Mouse (Mus musculus) cerebral cortex, adult 2 months (tissue): ENCODE results near the gene Erbb2.

Source experiments
- WGBS: fragments of 180-500 bp; shearing (Covaris S2); methylation state at CpG from one replicate; pipeline ENCODE4 v1.1.7; 2018; 5-methylcytosine and 5-hydroxymethylcytosine counted together

Erbb2 gene

DNA sequence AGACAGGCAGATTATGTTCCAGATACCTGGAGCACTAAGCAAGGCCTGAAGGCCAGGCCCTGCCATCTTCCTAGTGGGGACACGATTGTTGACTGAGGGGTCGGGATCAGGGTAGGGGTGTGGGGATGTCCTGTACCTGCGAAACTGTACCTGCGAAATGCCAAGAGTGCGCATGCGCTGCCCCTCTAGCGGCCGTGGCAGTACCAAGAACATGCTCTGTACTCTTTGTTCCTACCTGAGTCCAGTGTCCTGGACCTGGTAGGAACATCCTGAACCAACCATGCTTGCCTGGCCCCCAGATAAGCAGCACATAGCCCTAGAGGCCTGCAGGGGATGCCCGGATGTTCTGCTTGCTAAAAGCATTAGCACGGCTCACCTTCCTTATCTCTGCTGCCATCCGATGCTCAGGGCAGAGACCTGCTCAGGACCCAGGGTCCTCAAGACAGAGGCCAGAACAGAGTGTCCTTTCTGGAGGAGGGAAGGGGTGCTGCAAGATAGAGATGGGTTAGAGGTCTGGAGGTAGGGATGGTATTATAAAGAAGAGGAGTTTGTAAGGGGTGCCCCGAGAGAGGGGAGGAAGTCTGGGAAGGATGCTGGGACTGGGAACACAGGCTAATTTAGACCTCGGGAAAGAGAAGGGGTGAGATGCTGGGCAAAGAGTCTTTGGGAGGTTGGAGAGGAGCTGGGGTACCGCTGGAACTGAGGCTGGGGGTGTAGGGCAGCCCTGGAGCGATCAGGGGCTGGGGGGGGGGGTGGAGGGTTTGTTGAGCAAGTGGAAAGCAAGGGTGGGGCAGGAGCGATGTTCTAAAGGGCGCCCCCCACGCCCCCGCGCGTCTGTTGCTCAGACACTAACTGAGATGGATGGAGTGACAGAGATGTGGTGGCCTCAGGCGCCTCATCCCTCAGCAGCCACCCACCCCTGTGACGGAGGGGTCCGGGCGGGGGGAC is 26.4 kb upstream of the Erbb2 start, which contains the start of gene Pnmt:
Gene Pnmt (plus strand): TSS at position 813 of the 948 bp plus-strand sequence.
- WGBS: 63% methylated on average over 23 of the region's 25 CpGs

DNA sequence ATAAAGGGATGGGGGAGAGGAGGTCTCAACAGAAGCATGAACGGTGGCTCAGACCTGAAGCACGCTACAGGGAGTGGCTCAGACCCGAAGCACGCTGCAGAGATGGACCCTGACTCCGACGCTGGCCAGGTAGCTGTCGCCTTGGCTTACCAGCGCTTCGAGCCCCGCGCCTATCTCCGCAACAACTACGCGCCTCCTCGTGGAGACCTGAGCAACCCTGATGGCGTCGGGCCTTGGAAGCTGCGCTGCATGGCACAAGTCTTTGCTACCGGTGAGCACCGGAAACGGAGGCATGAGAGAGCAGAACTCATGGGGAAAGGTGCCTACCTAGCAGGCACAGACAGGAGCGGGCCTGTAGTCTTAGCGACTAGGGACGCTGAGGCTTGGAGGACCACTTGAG is 25.7 kb upstream of the Erbb2 start:
- 40% methylated on average over 24 of the region's 24 CpGs for WGBS

DNA sequence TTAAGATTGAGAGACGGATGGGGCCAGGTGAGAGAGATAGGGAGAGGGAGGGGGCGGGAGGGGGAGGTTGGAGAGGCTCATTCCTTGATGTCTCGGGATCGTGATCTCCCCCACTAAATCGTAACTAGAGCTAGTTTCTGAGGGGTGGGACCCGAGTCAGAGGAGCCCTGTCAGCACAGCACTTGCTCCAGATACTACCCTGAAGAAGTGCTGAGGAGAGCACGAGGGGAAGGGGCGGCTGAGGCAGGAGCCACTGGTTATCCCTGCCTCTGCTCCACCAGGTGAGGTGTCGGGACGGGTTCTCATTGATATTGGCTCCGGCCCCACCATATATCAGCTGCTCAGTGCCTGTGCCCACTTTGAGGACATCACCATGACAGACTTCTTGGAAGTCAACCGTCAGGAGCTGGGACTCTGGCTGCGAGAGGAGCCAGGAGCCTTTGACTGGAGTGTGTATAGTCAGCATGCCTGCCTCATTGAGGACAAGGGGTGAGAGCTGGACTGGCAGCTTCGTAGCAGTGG is 25.2 kb upstream of the Erbb2 start:
- WGBS: 67% methylated on average over 14 of the region's 14 CpGs

DNA sequence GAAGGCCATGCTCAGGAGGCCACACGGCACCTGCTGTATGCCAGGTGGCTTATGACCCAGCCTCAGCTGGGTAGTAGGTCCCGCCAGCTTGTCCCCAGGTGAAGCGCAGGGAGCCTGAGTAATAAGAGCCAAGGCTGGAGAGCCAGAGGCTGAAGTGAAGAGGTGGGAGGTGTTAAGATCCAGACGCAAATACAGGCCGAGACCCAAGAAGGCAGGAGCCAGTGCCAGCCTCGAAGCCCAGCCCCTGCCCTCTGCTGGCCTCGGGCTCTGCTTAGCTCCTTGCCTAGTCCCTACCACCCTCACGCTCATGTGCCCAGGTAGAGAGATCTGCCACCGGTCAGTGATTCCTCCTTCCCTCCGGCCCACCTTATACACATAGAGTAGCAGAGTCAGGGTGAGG is 24.0 kb upstream of the Erbb2 start:
- WGBS: 69% methylated on average over 10 of the region's 10 CpGs

DNA sequence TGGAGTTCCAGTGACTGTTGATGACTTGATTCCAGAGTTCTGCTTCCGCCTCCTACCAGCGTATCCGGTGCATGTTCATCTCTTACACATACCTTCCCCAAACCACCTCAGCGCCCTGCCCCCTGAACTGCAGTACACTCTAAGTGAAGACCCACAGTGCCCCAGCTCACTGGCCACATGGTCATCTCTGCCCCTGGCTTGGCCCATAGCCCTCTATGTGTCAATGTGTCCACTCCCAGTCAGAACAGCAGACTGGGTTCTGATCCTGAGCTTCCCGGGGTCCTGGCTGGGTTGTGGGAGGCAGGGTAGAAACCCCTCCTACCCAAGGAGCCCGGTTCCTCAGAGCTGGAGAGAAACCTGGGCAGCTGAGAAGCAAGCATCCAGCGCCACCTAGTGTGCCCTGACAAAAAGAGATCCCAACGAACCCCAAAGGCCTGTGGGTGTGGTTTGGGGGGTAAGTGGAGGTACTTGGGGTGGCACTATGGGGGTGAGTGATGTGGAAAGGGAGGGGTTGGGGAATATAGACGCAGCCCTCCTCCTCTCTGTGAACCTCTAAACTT is 23.0 kb upstream of the Erbb2 start:
- 26% methylated on average over 9 of the region's 9 CpGs for WGBS

DNA sequence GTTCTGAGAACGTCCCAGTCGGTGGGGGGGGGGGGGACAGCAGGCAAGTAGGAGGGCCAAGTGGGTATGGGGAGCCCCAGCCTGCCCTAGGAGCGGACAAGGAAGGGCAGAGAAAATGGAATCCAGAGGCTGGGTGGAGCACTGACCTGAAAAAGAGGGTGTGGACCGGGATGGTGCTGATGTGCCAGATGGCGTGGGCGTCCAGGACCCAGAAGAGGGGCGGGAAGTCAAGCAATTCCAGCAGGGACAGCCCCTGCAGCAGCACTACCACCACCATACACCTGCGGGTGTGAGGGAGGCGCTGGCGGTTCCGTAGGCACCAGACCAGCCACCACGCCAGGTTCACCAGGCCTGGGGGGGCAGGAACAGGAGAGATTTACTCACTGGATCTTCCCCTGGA is 22.1 kb upstream of the Erbb2 start:
- 65% methylated on average over 12 of the region's 12 CpGs for WGBS

DNA sequence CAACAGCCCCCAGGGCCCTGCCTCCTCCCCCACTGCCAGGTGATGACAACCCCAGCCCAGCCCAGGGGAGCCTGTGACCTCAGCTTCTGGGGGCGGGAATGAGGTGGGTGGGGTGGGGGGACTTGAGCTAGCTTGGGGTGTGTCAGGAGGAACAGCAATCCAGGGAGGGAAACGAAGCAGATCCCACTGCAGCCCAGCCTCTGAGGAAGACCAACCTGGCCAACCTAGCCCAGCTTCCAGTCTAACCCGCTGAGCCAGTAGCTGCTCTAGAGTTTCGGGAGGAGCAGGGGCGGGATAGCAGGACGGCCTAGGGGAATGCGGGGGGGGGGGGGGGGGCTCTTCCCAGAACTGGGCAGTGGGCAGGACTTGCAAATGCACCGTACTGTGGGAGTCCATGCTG is 20.2 kb upstream of the Erbb2 start:
- 41% methylated on average over 8 of the region's 8 CpGs for WGBS

DNA sequence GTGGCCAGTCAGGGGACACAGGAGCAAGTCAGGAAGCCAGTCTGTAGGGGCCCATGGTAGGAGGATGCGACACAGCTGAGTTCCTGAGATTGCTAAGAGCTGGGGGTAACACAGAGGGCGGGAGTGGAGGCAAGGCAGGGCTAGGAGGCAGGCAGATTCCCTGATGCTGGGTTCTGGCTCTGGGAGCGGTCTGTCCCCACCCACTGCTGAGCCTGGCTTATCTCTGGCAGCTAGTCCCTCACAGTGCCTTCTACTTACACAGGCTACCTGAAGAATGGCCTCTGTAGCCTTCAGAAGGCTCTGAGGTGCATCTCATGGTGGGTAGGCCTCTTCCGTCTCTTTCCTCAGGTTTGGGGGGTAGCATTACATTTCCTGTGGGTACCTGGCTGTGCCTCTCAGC is 19.6 kb upstream of the Erbb2 start:
- 83% methylated on average over 4 of the region's 4 CpGs for WGBS

DNA sequence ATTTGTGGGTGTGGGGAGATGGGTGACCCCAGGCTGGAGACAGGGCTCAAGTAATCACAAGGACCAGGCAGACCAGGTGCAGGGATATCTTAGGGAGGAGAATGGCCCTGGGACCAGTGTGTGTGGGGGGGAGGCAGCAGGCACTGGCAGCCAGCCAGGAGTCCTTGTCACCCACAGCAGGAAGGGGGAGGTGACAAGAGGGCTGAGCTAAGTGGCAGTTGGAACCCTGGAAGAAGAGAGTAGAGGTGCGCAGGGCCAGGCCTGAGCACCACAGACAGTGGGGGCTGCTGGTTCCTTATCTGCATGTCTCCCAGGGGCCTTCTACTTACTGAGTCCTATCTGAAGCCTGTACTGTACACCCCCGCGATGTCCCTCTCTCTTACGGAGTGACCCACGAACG is 19.0 kb upstream of the Erbb2 start:
- 74% methylated on average over 6 of the region's 6 CpGs for WGBS

DNA sequence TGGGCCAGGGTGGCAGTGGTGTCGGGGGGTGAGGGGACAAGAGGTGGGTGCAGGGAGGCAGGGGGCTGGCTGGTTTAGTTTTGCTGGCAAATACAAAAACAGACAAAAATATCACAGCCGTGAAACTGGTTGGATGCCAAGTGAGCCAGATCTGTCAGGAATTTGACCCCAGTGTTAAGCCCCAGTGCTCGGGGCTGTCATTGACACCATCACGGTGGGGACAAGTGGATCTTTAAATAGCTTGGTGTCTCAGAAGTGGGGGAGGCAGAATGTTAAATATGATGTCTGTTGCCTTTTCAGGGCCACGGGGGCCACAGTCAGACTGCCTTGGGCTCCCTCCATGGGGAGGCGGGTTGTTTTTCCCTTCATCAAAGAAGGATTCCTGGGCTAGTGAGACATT is 18.0 kb upstream of the Erbb2 start:
- 40% methylated on average over 6 of the region's 6 CpGs for WGBS

DNA sequence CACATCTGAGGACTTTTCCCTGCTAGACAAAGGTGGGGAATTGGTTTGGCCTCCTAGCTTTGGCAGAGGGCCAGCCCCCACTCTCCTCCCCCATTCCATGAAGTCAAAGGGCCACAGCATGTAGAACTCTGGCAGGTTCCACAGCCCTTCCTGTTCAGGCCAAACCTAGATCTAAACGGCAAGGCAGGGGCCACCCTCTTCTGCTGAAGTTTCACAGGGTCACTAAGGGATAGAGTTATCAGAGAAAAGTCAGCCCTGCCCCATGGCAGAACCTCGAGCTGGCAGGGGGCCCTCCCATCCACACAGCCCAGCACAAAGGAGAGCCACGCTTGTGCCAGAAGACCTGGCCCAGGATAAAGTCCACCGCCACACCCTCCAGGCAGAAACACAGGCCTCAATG is 17.2 kb upstream of the Erbb2 start:
- 51% methylated on average over 4 of the region's 4 CpGs for WGBS

DNA sequence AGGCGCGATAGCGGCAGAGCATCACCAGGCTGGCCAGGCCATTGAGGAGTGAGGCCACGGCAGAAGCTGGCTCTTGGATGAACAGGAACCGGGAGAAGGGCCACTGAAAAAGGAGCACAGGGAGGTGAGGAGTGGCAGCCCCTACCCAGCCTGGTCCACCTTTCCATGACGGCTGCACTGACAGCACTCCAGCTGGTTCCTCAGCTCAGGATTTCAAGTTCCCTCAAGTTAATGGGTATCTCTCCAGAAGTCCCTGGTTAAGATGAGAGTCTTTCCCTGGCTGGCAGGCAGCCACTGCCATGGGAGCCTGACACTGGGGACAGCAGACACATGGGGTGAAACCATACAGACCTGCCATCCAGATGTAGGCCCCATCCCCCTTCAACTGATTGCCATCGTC is 14.3 kb upstream of the Erbb2 start:
- WGBS: 90% methylated on average over 7 of the region's 7 CpGs

DNA sequence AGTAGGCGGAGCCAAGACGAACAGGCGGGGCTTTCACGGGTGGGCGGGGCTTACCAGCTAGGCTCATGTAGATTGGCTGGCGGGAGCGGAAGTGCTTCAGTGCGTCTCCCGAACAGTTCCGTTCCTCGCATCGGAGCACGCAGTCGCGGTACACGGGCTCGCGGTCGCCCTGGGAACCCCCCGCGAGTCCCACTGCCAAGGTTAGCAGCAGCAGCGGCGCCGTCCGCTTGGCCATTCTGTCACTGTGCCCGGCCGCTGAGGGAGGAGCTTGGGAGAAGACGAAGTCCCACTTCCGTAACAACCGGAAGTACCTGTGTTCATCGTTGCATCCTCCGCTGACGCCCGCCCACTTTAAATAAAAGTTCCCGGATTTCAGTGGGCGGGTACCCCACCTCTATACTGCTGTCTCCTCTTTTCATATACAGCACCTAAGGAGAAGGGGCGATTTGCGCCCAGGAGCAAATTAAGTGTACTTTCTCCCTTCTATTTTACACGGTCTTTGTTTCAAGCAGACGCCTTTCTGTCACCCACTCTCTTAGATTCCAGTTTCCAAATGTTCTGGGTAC is 12.0 kb upstream of the Erbb2 start, which contains the start of gene Pgap3:
Gene Pgap3 (minus strand): TSS at position 330 of the 566 bp plus-strand sequence.
- WGBS: under 1% methylated on average over 40 of the region's 40 CpGs

DNA sequence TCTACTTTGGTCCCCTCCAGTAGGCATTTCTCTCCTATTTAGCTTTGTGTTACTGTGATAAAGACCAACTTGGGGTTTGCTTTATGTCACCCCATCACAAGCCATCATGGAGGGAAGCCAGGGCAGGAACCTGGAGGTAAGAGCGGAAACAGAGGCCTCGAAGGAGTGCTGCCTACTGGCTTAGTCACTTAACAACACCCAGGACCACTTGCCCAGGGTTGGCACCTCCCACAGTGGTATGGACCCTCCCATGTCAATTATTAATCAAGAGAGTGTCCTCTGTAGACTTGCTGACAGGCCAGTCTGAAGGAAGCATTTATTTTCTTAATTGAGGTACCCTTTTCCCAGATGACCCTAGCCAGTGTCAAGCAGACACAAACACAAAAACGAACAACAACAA is 11.5 kb upstream of the Erbb2 start:
- 59% methylated on average over 3 of the region's 3 CpGs for WGBS

DNA sequence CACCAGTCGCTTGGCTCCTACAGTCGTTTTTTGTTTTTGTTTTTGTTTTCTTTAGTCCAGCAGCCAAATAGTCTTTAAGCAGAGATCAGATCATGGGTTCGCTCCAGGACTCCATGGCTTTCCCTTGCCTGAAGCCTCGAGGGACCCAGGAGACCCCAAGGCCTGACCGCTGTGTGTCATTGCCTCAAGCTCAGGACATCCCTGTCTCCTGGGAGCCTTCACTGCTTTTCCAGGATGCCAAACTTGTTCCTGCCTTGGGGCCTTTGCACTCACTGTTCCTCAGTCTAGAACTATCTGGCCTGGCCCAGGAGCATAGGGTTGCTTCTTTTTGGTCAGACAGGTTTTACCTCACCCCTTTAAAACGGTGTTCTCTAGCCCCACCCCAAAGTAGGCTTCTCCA is 5.6 kb upstream of the Erbb2 start:
- 71% methylated on average over 6 of the region's 6 CpGs for WGBS

DNA sequence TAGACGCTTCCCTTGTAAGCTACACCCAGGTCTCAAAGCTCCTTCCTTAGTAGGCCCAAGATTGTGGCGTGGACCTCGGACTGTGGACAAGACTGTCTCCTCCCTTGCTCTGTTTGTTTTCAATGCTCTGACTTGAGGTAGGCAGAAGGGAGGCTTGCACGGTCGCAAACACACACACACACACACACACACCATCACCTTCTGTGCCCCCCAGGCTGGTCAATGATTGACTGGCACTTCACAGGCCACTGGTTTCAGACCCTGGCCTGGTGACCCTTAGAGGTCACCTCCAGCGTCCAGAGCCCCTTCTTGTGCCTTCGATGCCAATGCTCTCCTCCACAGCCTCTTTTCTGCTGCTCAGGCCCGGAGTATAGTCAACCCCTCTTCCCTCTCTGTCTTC is 3.4 kb upstream of the Erbb2 start:
- 78% methylated on average over 8 of the region's 8 CpGs for WGBS

DNA sequence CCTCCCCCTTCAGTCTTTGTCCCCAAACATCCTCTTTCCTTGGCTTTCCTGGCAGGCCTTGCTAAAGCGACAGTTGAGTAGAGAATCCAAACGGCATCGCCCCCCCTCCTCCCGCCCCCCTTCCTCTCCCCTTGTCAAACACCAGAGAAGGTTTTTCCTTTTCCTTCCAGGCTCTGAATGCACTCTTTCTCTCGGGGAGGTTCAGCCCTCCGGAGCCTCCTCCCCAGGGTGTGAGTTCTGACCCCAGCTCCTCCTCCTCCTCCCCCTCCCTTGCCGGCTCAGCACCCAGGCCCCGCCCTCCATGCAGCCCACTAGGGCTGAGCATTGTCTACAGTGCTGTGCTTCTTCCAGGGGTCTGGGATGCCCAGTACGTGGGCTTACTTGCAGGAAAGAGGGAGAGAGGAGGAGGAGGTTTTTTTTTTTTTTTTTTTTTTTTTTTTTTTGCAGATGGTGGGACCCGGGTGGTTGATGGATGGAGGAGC is 2.9 kb upstream of the Erbb2 start:
- WGBS: 12% methylated on average over 9 of the region's 10 CpGs

DNA sequence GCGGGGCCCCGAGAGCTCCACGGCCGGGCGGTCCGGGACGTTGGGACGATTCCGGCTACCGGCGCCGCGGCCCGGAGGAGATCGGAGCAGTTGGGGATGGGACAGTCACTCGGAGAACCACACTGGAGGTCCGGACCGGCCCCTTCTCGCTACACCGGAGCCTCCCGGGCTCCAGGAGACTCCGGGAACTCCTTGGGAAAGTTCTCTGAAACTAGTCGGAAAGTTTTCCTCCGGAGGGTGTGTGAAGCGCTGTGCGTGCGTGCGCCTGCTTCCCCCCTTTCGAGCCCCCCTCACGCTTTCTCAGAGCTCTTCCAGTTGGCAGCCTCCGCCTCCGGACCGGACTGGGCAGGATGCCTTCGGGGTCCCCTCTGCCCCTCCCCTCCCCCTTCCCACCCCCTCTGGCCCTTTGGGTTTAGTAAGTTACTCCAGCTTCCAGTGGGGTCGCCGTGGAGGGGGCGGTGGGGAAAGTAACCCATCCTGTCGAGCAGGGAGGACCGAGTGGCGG is 579 bp downstream of the Erbb2 start:
- WGBS: under 1% methylated on average over 40 of the region's 40 CpGs

DNA sequence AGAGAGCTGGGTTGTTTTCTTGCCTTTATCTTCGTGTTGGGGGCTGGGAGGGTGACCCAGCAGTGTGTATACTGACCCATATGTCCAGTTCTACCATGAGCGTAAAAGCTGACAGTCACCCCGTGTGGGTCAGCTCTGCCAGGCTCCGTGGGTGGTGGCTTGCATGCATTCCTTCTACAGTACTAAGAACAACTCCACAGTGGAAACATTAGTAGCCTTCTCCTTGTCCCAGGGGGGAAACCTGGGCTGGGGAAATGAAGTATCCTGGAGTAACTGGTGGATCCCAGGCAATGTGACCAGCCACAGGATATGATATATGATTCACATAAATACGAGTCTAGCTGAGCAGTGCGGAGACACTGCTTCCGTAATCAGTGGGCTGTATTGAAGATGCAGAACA is 1.5 kb downstream of the Erbb2 start:
- 23% methylated on average over 7 of the region's 7 CpGs for WGBS

DNA sequence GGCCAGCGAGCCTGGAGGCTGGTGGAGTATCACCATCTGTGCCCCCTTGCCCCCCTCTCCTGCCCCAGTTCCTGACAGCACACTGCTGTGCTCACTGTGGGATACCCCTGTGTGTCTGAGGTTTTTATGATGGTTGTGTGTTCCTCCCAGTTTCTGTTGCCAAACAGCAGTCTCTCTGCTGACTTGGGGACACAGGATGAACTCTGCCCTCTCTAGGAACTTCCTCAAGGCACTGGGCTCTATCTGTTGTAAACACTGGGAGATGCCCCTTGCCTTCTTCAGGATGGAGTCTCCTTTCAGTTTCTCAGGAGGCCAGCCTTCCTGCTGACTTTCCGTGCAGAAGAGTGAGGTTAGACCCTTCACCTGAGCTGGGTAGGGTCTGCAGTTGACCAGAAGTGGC is 1.9 kb downstream of the Erbb2 start:
- 52% methylated on average over 2 of the region's 2 CpGs for WGBS

DNA sequence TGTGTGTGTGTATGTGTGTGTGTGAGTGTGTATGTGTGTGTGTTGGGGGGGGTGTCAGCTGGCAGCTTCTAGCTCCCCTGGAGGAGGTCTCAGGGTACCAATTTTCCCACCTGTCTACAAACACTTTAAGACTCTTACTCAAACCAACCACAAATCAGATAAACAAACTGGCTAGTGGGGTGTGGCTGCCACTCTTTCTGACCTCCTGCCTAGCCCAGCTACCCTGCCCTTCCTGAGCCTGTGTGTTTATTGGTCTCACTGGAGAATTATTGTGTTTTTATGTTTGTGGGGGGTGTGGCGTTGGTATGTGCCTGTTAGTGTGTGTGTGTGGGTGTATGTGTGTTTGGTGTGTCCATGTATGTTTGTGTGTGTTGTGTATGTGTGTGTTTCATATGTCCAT is 4.8 kb downstream of the Erbb2 start:
- WGBS: 78% methylated on average over 1 of the region's 1 CpGs

DNA sequence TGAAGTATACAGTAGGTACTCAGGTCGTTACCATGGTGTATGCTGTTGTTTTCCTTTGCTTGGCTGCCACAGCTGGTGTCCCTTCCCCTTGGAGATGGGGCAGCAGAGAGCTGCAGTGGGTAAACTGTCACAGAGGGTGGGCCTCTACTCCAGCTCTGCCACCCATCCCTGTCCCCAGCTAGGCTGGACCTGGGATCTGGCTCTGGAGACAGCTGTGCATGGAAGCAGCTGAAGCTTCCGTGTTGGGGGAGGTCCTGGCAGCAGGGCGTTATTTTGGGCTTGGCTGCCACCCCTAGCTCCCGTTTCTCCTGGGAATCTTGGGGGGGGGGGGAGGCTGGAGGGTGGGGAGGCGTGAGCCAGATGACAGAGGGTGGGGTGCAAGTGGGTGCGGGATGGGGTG is 6.0 kb downstream of the Erbb2 start:
- 33% methylated on average over 5 of the region's 6 CpGs for WGBS
